Mouse (Mus musculus) T-helper 2 cell (primary cell): ENCODE measurements around the gene Nebl.

Experiments
- in situ Hi-C: fragments of 300-600 bp; cut with MboI, MseI; formaldehyde crosslinking; loops from one replicate; pipeline ENCODE4 v1.15.1; 2025; ENCODE audit warnings: high pct_unique_total_duplicates

Nebl gene

GRCm38 (mm10) chr2:17642770-17643169 lies 88.5 kb downstream of the Nebl start:
- in situ Hi-C loops = loop anchor here (10.0 kb wide), 1 partner anchor 202 kb away; no protein-coding TSS in a partner anchor

GRCm38 (mm10) chr2:17640861-17641260 lies 90.4 kb downstream of the Nebl start:
- in situ Hi-C loops = loop anchor here (10.0 kb wide), 1 partner anchor 204 kb away; no protein-coding TSS in a partner anchor

GRCm38 (mm10) chr2:17638631-17639030 lies 92.6 kb downstream of the Nebl start:
- in situ Hi-C loops = no loop called here

GRCm38 (mm10) chr2:17623931-17624330 lies 107.3 kb downstream of the Nebl start:
- in situ Hi-C loops = no loop called here

- in situ Hi-C loops = no loop called here
Measured at GRCm38 (mm10) chr2:17610259-17610658, 121.0 kb downstream of the Nebl start.

- in situ Hi-C loops = loop anchor here (10.0 kb wide), 1 partner anchor 1049 kb away; no protein-coding TSS in a partner anchor
Measured at GRCm38 (mm10) chr2:17603573-17603972, 127.7 kb downstream of the Nebl start.

GRCm38 (mm10) chr2:17600652-17601051 lies 130.6 kb downstream of the Nebl start:
- in situ Hi-C loops = loop anchor here (10.0 kb wide), 1 partner anchor 1046 kb away; no protein-coding TSS in a partner anchor

- in situ Hi-C loops = loop anchor here (10.0 kb wide), 1 partner anchor 1045 kb away; no protein-coding TSS in a partner anchor
Measured at GRCm38 (mm10) chr2:17599860-17600259, 131.4 kb downstream of the Nebl start.

GRCm38 (mm10) chr2:17597932-17598331 lies 133.3 kb downstream of the Nebl start:
- in situ Hi-C loops = no loop called here

- in situ Hi-C loops = no loop called here
Measured at GRCm38 (mm10) chr2:17589669-17590068, 141.6 kb downstream of the Nebl start.

- in situ Hi-C loops = no loop called here
Measured at GRCm38 (mm10) chr2:17585329-17585992, 145.8 kb downstream of the Nebl start.

- in situ Hi-C loops = no loop called here
Measured at GRCm38 (mm10) chr2:17575648-17576047, 155.6 kb downstream of the Nebl start.

GRCm38 (mm10) chr2:17571716-17572115 lies 159.5 kb downstream of the Nebl start:
- in situ Hi-C loops = no loop called here

GRCm38 (mm10) chr2:17558889-17559742 lies 172.1 kb downstream of the Nebl start:
- in situ Hi-C loops = no loop called here

GRCm38 (mm10) chr2:17549895-17550558 lies 181.2 kb downstream of the Nebl start:
- in situ Hi-C loops = no loop called here

- in situ Hi-C loops = no loop called here
Measured at GRCm38 (mm10) chr2:17546354-17546948, 184.8 kb downstream of the Nebl start.

- in situ Hi-C loops = loop anchor here (10.0 kb wide), 2 partner anchors 845 to 1915 kb away; no protein-coding TSS in a partner anchor
Measured at GRCm38 (mm10) chr2:17539737-17540136, 191.5 kb downstream of the Nebl start.

- in situ Hi-C loops = loop anchor here (10.0 kb wide), 2 partner anchors 844 to 1916 kb away; no protein-coding TSS in a partner anchor
Measured at GRCm38 (mm10) chr2:17538493-17538892, 192.8 kb downstream of the Nebl start.

GRCm38 (mm10) chr2:17531355-17532105 lies 199.7 kb downstream of the Nebl start:
- in situ Hi-C loops = loop anchor here (10.0 kb wide), 2 partner anchors 837 to 1923 kb away; no protein-coding TSS in a partner anchor

- in situ Hi-C loops = no loop called here
Measured at GRCm38 (mm10) chr2:17525739-17526526, 205.3 kb downstream of the Nebl start.
